Mouse (Mus musculus): ENCODE data around the gene Plekhm3.
"Not testable (repeated sequence)": the region's sequence is repeated elsewhere in the genome, so short reads cannot be mapped to it uniquely, and the experiment has no call there.

GRCm38 (mm10) chr1:64954786-64955185 is 1.8 kb downstream of the Plekhm3 start:
- not testable (repeated sequence) for TF ChIP-seq POLR2A (IDR thresholded peaks at IDR 0.05; ENCODE audit: control insufficient read depth, low read depth, low read length); CTCF (IDR thresholded peaks at IDR 0.05; ENCODE audit: control insufficient read depth, insufficient read depth, insufficient replicate concordance, low read depth, low read length)

Data from testis, adult 2 months (tissue).